Mouse (Mus musculus) lung, postnatal 0 days (tissue): Measurements from ENCODE around the gene Cygb. TPM values are rescaled to one million over a fixed set of nuclear protein-coding genes. Genes with fewer than 3 reads are reported as not detected.
"Not testable (repeated sequence)": the region's sequence is repeated elsewhere in the genome, so short reads cannot be mapped to it uniquely, and the experiment has no call there.

Source experiments
- ATAC-seq: fragments of 200-750 bp; cut with Nextera tagmentation; 2 replicates; pipeline ENCODE4 v1.8.0; 2017; ENCODE audit warnings: moderate library complexity
- DNase-seq: peaks from one replicate; pipeline ENCODE4 v3.0.0-alpha.2; 2016; ENCODE audit warnings: low spot score
- H3K27ac ChIP-seq: fragments of 300-500 bp; sonication (generic); 2 replicates; pipeline ENCODE4 v1.5.1; 2014; ENCODE audit warnings: antibody characterized with exemption, mild to moderate bottlenecking, low read length, mixed read lengths
- H3K27me3 ChIP-seq: fragments of 300-500 bp; sonication (generic); replicated peaks from 2 replicates; pipeline ENCODE4 v1.6.1; 2014; ENCODE audit warnings: low read length, mixed read lengths; ENCODE audit not compliant: insufficient read depth
- H3K36me3 ChIP-seq: fragments of 300-500 bp; sonication (generic); 2 replicates; pipeline ENCODE4 v1.6.1; 2014; ENCODE audit warnings: low read length, mixed read lengths; ENCODE audit not compliant: insufficient read depth
- H3K4me1 ChIP-seq: fragments of 300-500 bp; sonication (generic); 2 replicates; pipeline ENCODE4 v1.6.1; 2014; ENCODE audit warnings: antibody characterized with exemption, low read depth, low read length, mixed read lengths; ENCODE audit not compliant: insufficient read depth
- H3K4me2 ChIP-seq: fragments of 300-500 bp; sonication (generic); replicated peaks from 2 replicates; pipeline ENCODE4 v1.6.1; 2014; ENCODE audit warnings: low read depth, mild to moderate bottlenecking, low read length, moderate library complexity, mixed read lengths
- H3K4me3 ChIP-seq: fragments of 300-500 bp; sonication (generic); 2 replicates; pipeline ENCODE4 v1.5.1; 2014; ENCODE audit warnings: low read depth, low read length
- H3K9ac ChIP-seq: fragments of 300-500 bp; sonication (generic); replicated peaks from 2 replicates; pipeline ENCODE4 v1.6.1; 2014; ENCODE audit warnings: low read depth, mild to moderate bottlenecking
- H3K9me3 ChIP-seq: fragments of 300-500 bp; sonication (generic); 2 replicates; pipeline ENCODE4 v1.6.1; 2016; ENCODE audit warnings: low read length, mixed read lengths
- CTCF ChIP-seq: IDR thresholded peaks from 2 replicates; pipeline ENCODE4 v1.5.1; 2016; ENCODE audit warnings: antibody characterized with exemption, mild to moderate bottlenecking
- EP300 ChIP-seq: IDR thresholded peaks from 2 replicates; pipeline ENCODE4 v1.6.1; 2016; ENCODE audit warnings: antibody characterized with exemption, mild to moderate bottlenecking, control low read depth
- WGBS: fragments of 180-500 bp; shearing (Covaris S2); extraction: QIAGEN DNeasy Blood & Tissue Kit; methylation state at CpG from one replicate; pipeline ENCODE4 v1.1.7; 2014; 5-methylcytosine and 5-hydroxymethylcytosine counted together
- polyA plus RNA-seq: library from polyadenylated mRNA; unstranded; fragments of >200 nt; fragmentation: Nextera tagmentation; extraction: Ambion mirVana; gene quantifications from 2 replicates; pipeline ENCODE4 v1.2.1, GENCODE M21; 2015

Cygb gene
- polyA plus RNA-seq, 1 experiment from 2014 or later = 32.0 TPM

DNA sequence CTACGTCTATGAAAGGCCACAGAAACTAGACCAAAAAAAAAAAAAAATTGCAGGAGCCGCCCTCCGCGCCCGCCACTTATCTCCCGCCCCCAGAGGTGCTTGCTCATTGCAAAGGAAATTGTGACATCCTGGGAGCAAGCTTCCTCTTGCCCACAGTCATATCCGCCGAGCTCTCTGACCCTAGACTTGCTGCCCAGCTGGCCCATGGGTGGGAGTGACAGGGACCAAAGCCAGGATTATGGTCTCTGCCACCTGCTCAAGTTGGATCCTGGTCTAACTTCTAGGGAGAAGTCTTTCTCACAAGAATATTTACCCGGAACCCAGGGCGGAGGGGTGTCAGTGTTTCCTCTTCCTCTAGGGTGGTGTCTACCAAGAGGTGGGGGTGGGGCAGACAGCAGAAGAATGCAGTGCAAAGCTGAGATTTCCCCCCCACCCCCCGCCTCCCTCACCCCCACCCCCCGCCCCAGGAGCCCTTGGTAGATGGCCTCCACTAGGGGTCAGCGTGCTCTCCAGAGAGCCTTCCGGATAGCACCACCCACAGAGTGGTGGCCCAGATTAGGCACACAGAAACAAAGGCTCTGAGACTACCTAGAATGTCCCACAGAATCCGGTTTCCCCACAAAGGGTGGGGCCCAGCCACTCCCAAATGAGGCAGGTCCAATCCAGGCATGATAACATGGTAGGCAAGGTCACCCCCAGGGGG is 38.2 kb downstream of the Cygb start:
- Histone ChIP-seq H3K9ac (no peak overlapping the region), H3K9me3 (no peaks in the 10 kb centered on the region), H3K4me1 (peaks cover 58% of the 10 kb centered on the region), H3K4me2 (peak overlapping the region; percentile 34), H3K4me3 (no peak overlapping the region), H3K36me3 (no peaks in the 10 kb centered on the region), H3K27me3 (no peaks in the 10 kb centered on the region), H3K27ac (peak overlapping the region; percentile 92)
- peak; percentile 87 for TF ChIP-seq EP300
- peak; percentile 55 for TF ChIP-seq CTCF
- ATAC-seq (peak; percentile 76), DNase-seq (peak; percentile 93)
- 10% methylated on average over 15 of the region's 15 CpGs for WGBS

DNA sequence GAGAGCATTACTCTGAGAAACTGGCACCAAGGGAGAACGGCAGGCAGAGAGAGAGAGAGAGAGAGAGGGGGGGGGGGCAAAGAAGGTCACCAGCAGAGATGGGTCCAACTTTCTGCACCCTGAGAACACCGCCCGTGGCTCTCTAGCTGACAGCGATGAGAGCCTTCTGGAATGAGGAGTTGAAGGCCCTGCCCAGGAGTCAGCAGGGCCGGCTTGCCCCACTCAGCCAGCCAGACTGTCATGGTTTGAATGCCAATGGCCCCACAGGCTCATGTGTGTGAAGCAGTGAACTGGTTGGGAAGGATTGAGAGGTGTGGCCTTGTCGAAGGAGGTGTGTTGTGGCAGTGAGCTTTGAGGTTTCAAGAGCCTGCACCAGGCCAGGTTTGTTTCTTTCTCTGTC is 40.9 kb downstream of the Cygb start:
- Histone ChIP-seq H3K4me1 (peaks cover 32% of the 10 kb centered on the region), H3K4me3 (no peak overlapping the region), H3K27ac (no peak overlapping the region), H3K4me2 (no peak overlapping the region), H3K9ac (no peak overlapping the region), H3K27me3 (no peaks in the 10 kb centered on the region), H3K36me3 (peaks cover 5% of the 10 kb centered on the region; the same call in 1 of the 2 replicates), H3K9me3 (no peaks in the 10 kb centered on the region)
- ATAC-seq (no peak), DNase-seq (no peak)
- TF ChIP-seq CTCF = no peak
- TF ChIP-seq EP300 = no peak
- WGBS = 60% methylated on average over 6 of the region's 6 CpGs

DNA sequence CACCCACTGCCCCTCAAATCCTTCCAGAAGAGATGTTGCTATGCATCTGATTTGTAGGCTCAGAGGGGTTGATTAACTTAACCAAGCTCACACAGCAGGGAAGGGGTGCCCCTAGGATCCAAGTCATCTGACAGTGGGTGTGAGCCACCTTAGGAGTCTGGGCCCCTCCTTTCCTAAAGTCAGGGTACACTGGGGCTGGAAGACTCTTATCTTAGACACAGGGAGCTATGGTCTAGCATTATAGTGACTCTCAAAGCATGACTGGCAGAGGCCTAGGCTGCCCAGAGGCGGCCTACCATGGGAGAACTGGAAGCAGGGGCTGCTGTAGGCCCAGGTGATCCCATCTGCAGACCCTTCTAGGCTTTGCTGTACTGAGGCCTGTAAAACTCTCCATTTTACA is 41.6 kb downstream of the Cygb start:
- Histone ChIP-seq H3K27me3 (no peaks in the 10 kb centered on the region), H3K36me3 (peaks cover 5% of the 10 kb centered on the region; the same call in 1 of the 2 replicates), H3K9me3 (no peaks in the 10 kb centered on the region), H3K4me3 (no peak overlapping the region), H3K27ac (no peak overlapping the region), H3K9ac (no peak overlapping the region), H3K4me2 (no peak overlapping the region), H3K4me1 (peaks cover 25% of the 10 kb centered on the region)
- ATAC-seq (no peak), DNase-seq (no peak)
- WGBS = 95% methylated on average over 1 of the region's 1 CpGs
- TF ChIP-seq EP300 (no peak), CTCF (no peak)

DNA sequence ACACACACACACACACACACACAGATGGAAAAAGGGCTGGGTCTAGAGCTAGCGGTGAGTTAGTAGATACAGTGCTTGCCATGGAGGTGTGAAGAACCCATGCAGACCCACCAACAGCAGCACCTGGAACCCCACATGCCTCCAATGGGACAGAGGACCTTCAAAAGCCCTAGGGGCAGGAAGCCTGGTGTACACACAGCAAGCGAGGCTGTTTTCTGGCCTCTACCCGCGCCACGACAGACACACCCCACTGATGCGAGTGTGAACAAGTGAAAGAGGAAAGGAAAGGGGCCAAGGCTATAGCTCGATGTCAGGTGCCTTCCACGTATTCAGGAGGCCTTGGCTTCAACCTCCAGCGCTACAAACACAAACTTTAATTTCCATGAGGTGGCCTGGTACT is 42.2 kb downstream of the Cygb start:
- Histone ChIP-seq H3K9ac (no peak overlapping the region), H3K4me2 (no peak overlapping the region), H3K4me3 (no peak overlapping the region), H3K9me3 (no peaks in the 10 kb centered on the region), H3K36me3 (peaks cover 5% of the 10 kb centered on the region), H3K27me3 (no peaks in the 10 kb centered on the region), H3K27ac (no peak overlapping the region), H3K4me1 (peaks cover 18% of the 10 kb centered on the region; the same call in 1 of the 2 replicates)
- no peak for ATAC-seq
- no peak for TF ChIP-seq EP300
- WGBS = 81% methylated on average over 9 of the region's 9 CpGs
- no peak for DNase-seq

DNA sequence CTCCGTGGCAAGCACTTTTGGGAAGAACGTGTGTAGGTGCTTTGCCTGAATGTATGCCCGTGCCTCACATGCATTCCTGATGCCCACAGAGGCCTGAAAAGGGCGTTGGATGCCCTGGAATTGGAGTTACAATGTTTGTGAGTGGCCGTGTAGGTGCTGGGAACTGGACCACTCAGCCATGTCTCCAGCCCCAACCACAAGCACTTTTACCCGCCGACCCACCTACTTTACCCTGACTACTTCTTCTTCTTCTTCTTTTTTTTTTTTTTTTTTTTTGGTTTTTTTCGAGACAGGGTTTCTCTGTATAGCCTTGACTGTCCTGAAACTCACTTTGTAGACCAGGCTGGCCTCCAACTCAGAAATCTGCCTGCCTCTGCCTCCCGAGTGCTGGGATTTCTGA is 42.9 kb downstream of the Cygb start:
- H3K4me1 ChIP-seq = peaks cover 11% of the 10 kb centered on the region; the same call in 1 of the 2 replicates
- not testable (repeated sequence) for H3K27me3 ChIP-seq, H3K4me2 ChIP-seq, H3K4me3 ChIP-seq, ATAC-seq, H3K9me3 ChIP-seq, DNase-seq, H3K36me3 ChIP-seq, H3K27ac ChIP-seq, H3K9ac ChIP-seq
- WGBS = 85% methylated on average over 9 of the region's 9 CpGs

DNA sequence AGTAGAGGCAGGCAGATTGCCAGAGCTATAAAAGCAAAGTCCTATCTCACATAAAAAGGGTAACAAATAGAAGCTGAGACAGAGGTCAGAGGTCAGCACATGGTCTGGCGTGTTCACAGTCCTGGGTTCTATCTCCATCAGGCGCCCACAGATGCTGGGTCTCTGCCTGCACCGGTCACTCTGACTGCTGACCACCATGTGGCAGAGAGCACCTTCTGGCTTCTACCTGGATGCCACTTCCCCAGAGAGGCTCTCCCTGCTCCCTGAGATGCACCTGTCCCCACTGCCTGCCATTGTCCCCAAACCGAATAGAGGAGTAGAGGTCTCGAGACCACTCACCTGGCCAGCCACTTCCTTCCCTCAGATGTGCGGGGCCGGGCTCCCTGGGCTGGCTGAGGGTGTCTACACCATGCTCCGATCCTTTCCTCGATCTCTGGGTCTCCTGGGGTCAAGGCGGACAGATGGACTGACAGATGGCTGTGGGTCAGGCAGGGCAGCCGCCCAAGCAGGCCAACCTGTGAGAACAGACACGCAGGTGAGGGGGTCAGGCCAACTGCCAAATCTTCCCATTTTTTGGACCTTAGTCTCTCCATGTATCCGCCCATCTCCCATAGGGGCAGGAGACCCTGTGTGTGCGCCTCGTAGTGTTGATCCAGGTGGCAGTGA is 44.0 kb downstream of the Cygb start:
- Histone ChIP-seq H3K27me3 (no peaks in the 10 kb centered on the region), H3K4me1 (peaks cover 3% of the 10 kb centered on the region; the same call in 1 of the 2 replicates), H3K36me3 (peaks cover 20% of the 10 kb centered on the region), H3K9me3 (no peaks in the 10 kb centered on the region), H3K27ac (no peak overlapping the region), H3K4me2 (no peak overlapping the region), H3K4me3 (no peak overlapping the region), H3K9ac (no peak overlapping the region)
- DNase-seq (no peak), ATAC-seq (no peak)
- TF ChIP-seq CTCF (no peak), EP300 (no peak)
- 82% methylated on average over 15 of the region's 15 CpGs for WGBS
